Mouse (Mus musculus): ENCODE data around the gene Ptprr.

DNA sequence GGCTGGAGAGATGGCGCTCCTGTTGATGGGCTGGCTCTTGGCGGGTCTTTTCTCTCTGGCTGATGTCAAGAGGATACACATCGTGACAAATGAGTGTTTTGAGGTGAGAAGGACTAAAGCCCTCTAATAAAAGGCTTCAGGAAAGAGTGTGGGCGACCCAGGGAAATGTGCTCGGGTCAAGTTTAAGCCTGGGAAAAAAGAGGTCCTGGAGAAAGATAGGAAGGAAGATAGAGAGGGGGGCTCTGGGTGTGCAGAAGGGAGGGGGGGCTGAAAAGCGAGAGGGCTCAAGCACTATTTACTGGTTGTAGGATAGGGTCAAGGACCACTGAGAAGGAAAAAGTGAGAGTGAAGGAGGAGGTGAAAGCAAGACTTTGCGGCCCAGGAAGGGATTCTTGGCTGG, 282.8 kb downstream of the Ptprr start:
- no peak for TF ChIP-seq POLR2A (IDR thresholded peaks at IDR 0.05; ENCODE audit: borderline replicate concordance, low read depth, low read length)
- no peak for TF ChIP-seq CTCF (IDR thresholded peaks at IDR 0.05; ENCODE audit: low read depth, low read length)
